Mouse (Mus musculus): ENCODE results near the gene Prdm2. TPM values are rescaled to one million over a fixed set of nuclear protein-coding genes. Genes with fewer than 3 reads are reported as not detected.

Gene Prdm2
- polyA plus RNA-seq, 1 experiment from 2014 or later, result 8.9 TPM

GRCm38 (mm10) chr4:143151267-143151666, 61.5 kb downstream of the Prdm2 start:
- no peaks in the 10 kb centered on the region for H3K9me3 ChIP-seq (replicated peaks; ENCODE audit: control insufficient read depth, low read length)
- H3K4me3 ChIP-seq (replicated peaks; ENCODE audit: low read length), result no peak overlapping the region
- H3K27me3 ChIP-seq (ENCODE audit: control insufficient read depth, insufficient read depth, low read length), result no peaks in the 10 kb centered on the region
- ATAC-seq (ENCODE audit: insufficient read depth, low FRiP score), result no peak
- no peak overlapping the region for H3K9ac ChIP-seq (ENCODE audit: low read length)
- WGBS, result 75% methylated on average over 1 of the region's 1 CpGs
- 0 out of 2 replicates have a peak overlapping the region, but pooled peaks have one; percentile 11 for H3K4me2 ChIP-seq (ENCODE audit: low read depth, low read length)
- peaks cover 24% of the 10 kb centered on the region for H3K4me1 ChIP-seq (ENCODE audit: control insufficient read depth, insufficient read depth, low read length)
- H3K27ac ChIP-seq (ENCODE audit: low read length), result peak overlapping the region; percentile 74
- no peaks in the 10 kb centered on the region for H3K36me3 ChIP-seq (ENCODE audit: control insufficient read depth, insufficient read depth, low read length)

- ATAC-seq (ENCODE audit: insufficient read depth, low FRiP score), result no peak
- Histone ChIP-seq H3K4me2 (ENCODE audit: low read depth, low read length) (no peak overlapping the region), H3K9me3 (replicated peaks; ENCODE audit: control insufficient read depth, low read length) (no peaks in the 10 kb centered on the region), H3K36me3 (ENCODE audit: control insufficient read depth, insufficient read depth, low read length) (no peaks in the 10 kb centered on the region), H3K27me3 (ENCODE audit: control insufficient read depth, insufficient read depth, low read length) (no peaks in the 10 kb centered on the region), H3K9ac (ENCODE audit: low read length) (no peak overlapping the region), H3K4me1 (ENCODE audit: control insufficient read depth, insufficient read depth, low read length) (peaks cover 20% of the 10 kb centered on the region; the same call in 1 of the 2 replicates), H3K27ac (ENCODE audit: low read length) (no peak overlapping the region), H3K4me3 (replicated peaks; ENCODE audit: low read length) (no peak overlapping the region)
- 80% methylated on average over 3 of the region's 3 CpGs for WGBS
Measured at GRCm38 (mm10) chr4:143147666-143148065, 65.1 kb downstream of the Prdm2 start.

- no peak for ATAC-seq (ENCODE audit: insufficient read depth, low FRiP score)
- Histone ChIP-seq H3K27ac (ENCODE audit: low read length) (no peak overlapping the region), H3K9me3 (replicated peaks; ENCODE audit: control insufficient read depth, low read length) (no peaks in the 10 kb centered on the region), H3K4me3 (replicated peaks; ENCODE audit: low read length) (no peak overlapping the region), H3K27me3 (ENCODE audit: control insufficient read depth, insufficient read depth, low read length) (no peaks in the 10 kb centered on the region), H3K4me2 (ENCODE audit: low read depth, low read length) (no peak overlapping the region), H3K36me3 (ENCODE audit: control insufficient read depth, insufficient read depth, low read length) (peaks cover 4% of the 10 kb centered on the region; the same call in 1 of the 2 replicates), H3K4me1 (ENCODE audit: control insufficient read depth, insufficient read depth, low read length) (peaks cover 14% of the 10 kb centered on the region; the same call in 1 of the 2 replicates), H3K9ac (ENCODE audit: low read length) (no peak overlapping the region)
- WGBS, result 50% methylated on average over 7 of the region's 7 CpGs
Measured at GRCm38 (mm10) chr4:143143615-143144014, 69.2 kb downstream of the Prdm2 start.

GRCm38 (mm10) chr4:143141645-143142259, 71.0 kb downstream of the Prdm2 start:
- Histone ChIP-seq H3K27ac (ENCODE audit: low read length) (peak overlapping the region; percentile 68), H3K36me3 (ENCODE audit: control insufficient read depth, insufficient read depth, low read length) (peaks cover 4% of the 10 kb centered on the region; the same call in 1 of the 2 replicates), H3K9me3 (replicated peaks; ENCODE audit: control insufficient read depth, low read length) (no peaks in the 10 kb centered on the region), H3K4me2 (ENCODE audit: low read depth, low read length) (no peak overlapping the region), H3K9ac (ENCODE audit: low read length) (no peak overlapping the region), H3K4me3 (replicated peaks; ENCODE audit: low read length) (no peak overlapping the region), H3K4me1 (ENCODE audit: control insufficient read depth, insufficient read depth, low read length) (peaks cover 11% of the 10 kb centered on the region; the same call in 1 of the 2 replicates), H3K27me3 (ENCODE audit: control insufficient read depth, insufficient read depth, low read length) (no peaks in the 10 kb centered on the region)
- 46% methylated on average over 12 of the region's 12 CpGs for WGBS
- ATAC-seq (ENCODE audit: insufficient read depth, low FRiP score), result peak; percentile 88

GRCm38 (mm10) chr4:143140940-143141339, 71.9 kb downstream of the Prdm2 start:
- Histone ChIP-seq H3K4me3 (replicated peaks; ENCODE audit: low read length) (no peak overlapping the region), H3K36me3 (ENCODE audit: control insufficient read depth, insufficient read depth, low read length) (peaks cover 4% of the 10 kb centered on the region; the same call in 1 of the 2 replicates), H3K4me2 (ENCODE audit: low read depth, low read length) (no peak overlapping the region), H3K9me3 (replicated peaks; ENCODE audit: control insufficient read depth, low read length) (no peaks in the 10 kb centered on the region), H3K27ac (ENCODE audit: low read length) (0 out of 2 replicates have a peak overlapping the region, but pooled peaks have one; percentile 36), H3K27me3 (ENCODE audit: control insufficient read depth, insufficient read depth, low read length) (no peaks in the 10 kb centered on the region), H3K4me1 (ENCODE audit: control insufficient read depth, insufficient read depth, low read length) (peaks cover 10% of the 10 kb centered on the region; the same call in 1 of the 2 replicates), H3K9ac (ENCODE audit: low read length) (no peak overlapping the region)
- no peak for ATAC-seq (ENCODE audit: insufficient read depth, low FRiP score)
- 60% methylated on average over 3 of the region's 3 CpGs for WGBS

- Histone ChIP-seq H3K9ac (ENCODE audit: low read length) (no peak overlapping the region), H3K9me3 (replicated peaks; ENCODE audit: control insufficient read depth, low read length) (no peaks in the 10 kb centered on the region), H3K27me3 (ENCODE audit: control insufficient read depth, insufficient read depth, low read length) (no peaks in the 10 kb centered on the region), H3K4me2 (ENCODE audit: low read depth, low read length) (no peak overlapping the region), H3K36me3 (ENCODE audit: control insufficient read depth, insufficient read depth, low read length) (peaks cover 23% of the 10 kb centered on the region), H3K27ac (ENCODE audit: low read length) (no peak overlapping the region), H3K4me1 (ENCODE audit: control insufficient read depth, insufficient read depth, low read length) (no peaks in the 10 kb centered on the region), H3K4me3 (replicated peaks; ENCODE audit: low read length) (no peak overlapping the region)
- ATAC-seq (ENCODE audit: insufficient read depth, low FRiP score), result no peak
- 95% methylated on average over 7 of the region's 7 CpGs for WGBS
Measured at GRCm38 (mm10) chr4:143132433-143132832, 80.4 kb downstream of the Prdm2 start.

- Histone ChIP-seq H3K27me3 (ENCODE audit: control insufficient read depth, insufficient read depth, low read length) (no peaks in the 10 kb centered on the region), H3K9me3 (replicated peaks; ENCODE audit: control insufficient read depth, low read length) (no peaks in the 10 kb centered on the region), H3K9ac (ENCODE audit: low read length) (no peak overlapping the region), H3K4me1 (ENCODE audit: control insufficient read depth, insufficient read depth, low read length) (no peaks in the 10 kb centered on the region), H3K27ac (ENCODE audit: low read length) (no peak overlapping the region), H3K36me3 (ENCODE audit: control insufficient read depth, insufficient read depth, low read length) (peaks cover 21% of the 10 kb centered on the region), H3K4me2 (ENCODE audit: low read depth, low read length) (no peak overlapping the region), H3K4me3 (replicated peaks; ENCODE audit: low read length) (no peak overlapping the region)
- WGBS, result 91% methylated on average over 5 of the region's 5 CpGs
- ATAC-seq (ENCODE audit: insufficient read depth, low FRiP score), result no peak
Measured at GRCm38 (mm10) chr4:143130441-143130840, 82.4 kb downstream of the Prdm2 start.

- H3K4me3 ChIP-seq (replicated peaks; ENCODE audit: low read length), result no peak overlapping the region
- ATAC-seq (ENCODE audit: insufficient read depth, low FRiP score), result no peak
- H3K27me3 ChIP-seq (ENCODE audit: control insufficient read depth, insufficient read depth, low read length), result no peaks in the 10 kb centered on the region
- H3K4me2 ChIP-seq (ENCODE audit: low read depth, low read length), result no peak overlapping the region
- peaks cover 10% of the 10 kb centered on the region; the same call in 1 of the 2 replicates for H3K36me3 ChIP-seq (ENCODE audit: control insufficient read depth, insufficient read depth, low read length)
- no peaks in the 10 kb centered on the region for H3K9me3 ChIP-seq (replicated peaks; ENCODE audit: control insufficient read depth, low read length)
- no peaks in the 10 kb centered on the region for H3K4me1 ChIP-seq (ENCODE audit: control insufficient read depth, insufficient read depth, low read length)
- H3K27ac ChIP-seq (ENCODE audit: low read length), result no peak overlapping the region
- 78% methylated on average over 4 of the region's 4 CpGs for WGBS
- H3K9ac ChIP-seq (ENCODE audit: low read length), result no peak overlapping the region
Measured at GRCm38 (mm10) chr4:143129261-143129760, 83.5 kb downstream of the Prdm2 start.

GRCm38 (mm10) chr4:143127171-143127570, 85.6 kb downstream of the Prdm2 start:
- Histone ChIP-seq H3K9ac (ENCODE audit: low read length) (no peak overlapping the region), H3K36me3 (ENCODE audit: control insufficient read depth, insufficient read depth, low read length) (peaks cover 3% of the 10 kb centered on the region; the same call in 1 of the 2 replicates), H3K4me3 (replicated peaks; ENCODE audit: low read length) (no peak overlapping the region), H3K4me1 (ENCODE audit: control insufficient read depth, insufficient read depth, low read length) (no peaks in the 10 kb centered on the region), H3K27ac (ENCODE audit: low read length) (no peak overlapping the region), H3K27me3 (ENCODE audit: control insufficient read depth, insufficient read depth, low read length) (no peaks in the 10 kb centered on the region), H3K9me3 (replicated peaks; ENCODE audit: control insufficient read depth, low read length) (no peaks in the 10 kb centered on the region), H3K4me2 (ENCODE audit: low read depth, low read length) (no peak overlapping the region)
- no peak for ATAC-seq (ENCODE audit: insufficient read depth, low FRiP score)
- 77% methylated on average over 5 of the region's 5 CpGs for WGBS
